In genomic region chr9:37359331-37360220, GRCm38 (mm10) we compare ENCODE assay signal across 9 mouse cellular contexts. TPM values are rescaled to one million over a fixed set of nuclear protein-coding genes. Genes with fewer than 3 reads are reported as not detected.
DNase-seq lines count a peak whose midpoint lies in the region; ATAC-seq and TF ChIP-seq lines count a peak whose summit lies in the region.
"Had no signal": no experiment of that assay in that cellular context is flagged by ENCODE, and none has a peak within 500 bp of the region (broad histone marks: within the 10 kb centered on the region; RNA-seq: fewer than 3 reads in every experiment).

No protein-coding gene starts in this region.

- peaks cover 24% of the 10 kb centered on the region for H3K4me1 ChIP-seq in midbrain, embryonic 11.5 days (ENCODE audit: control insufficient read depth, insufficient read depth, low read length)
- peaks cover 7% of the 10 kb centered on the region for H3K4me1 ChIP-seq in stomach, embryonic 16.5 days (ENCODE audit: control insufficient read depth, insufficient read depth, low read length)

- peak; percentile 89 for ATAC-seq in midbrain, embryonic 11.5 days (ENCODE audit: low FRiP score)
- peak; percentile 60; the same call in 1 of the 2 replicates for ATAC-seq in stomach, embryonic 16.5 days (ENCODE audit: insufficient read depth, low FRiP score)

- peak overlapping the region; percentile 90 for H3K27ac ChIP-seq in midbrain, embryonic 11.5 days (ENCODE audit: low read depth, low read length)
- peak overlapping the region; percentile 55 for H3K27ac ChIP-seq in stomach, embryonic 16.5 days (ENCODE audit: low read length)

- H3K4me2 ChIP-seq in midbrain, embryonic 11.5 days = peak overlapping the region; percentile 3; the same call in 1 of the 2 replicates
- no peak overlapping the region for H3K4me2 ChIP-seq in stomach, embryonic 16.5 days (ENCODE audit: low read depth, low read length)

- no peak overlapping the region for H3K4me3 ChIP-seq in midbrain, embryonic 11.5 days (ENCODE audit: low read depth, low read length)
- H3K4me3 ChIP-seq in stomach, embryonic 16.5 days (replicated peaks; ENCODE audit: low read length) = no peak overlapping the region

- no peak for TF ChIP-seq CTCF in brain, embryonic 14.5 days (IDR thresholded peaks at IDR 0.05; ENCODE audit: borderline replicate concordance, extremely low read depth, insufficient read depth, insufficient read length)

- H3K36me3 ChIP-seq in midbrain, embryonic 11.5 days (ENCODE audit: control insufficient read depth, insufficient read depth, low read length) = no peaks in the 10 kb centered on the region
- H3K36me3 ChIP-seq in stomach, embryonic 16.5 days (ENCODE audit: control insufficient read depth, insufficient read depth, low read length) = no peaks in the 10 kb centered on the region

- DNase-seq in R1 (ENCODE audit: low read depth, low spot score) = peak; percentile 69
- peak; percentile 95 for DNase-seq in brain, embryonic 14.5 days (ENCODE audit: low read depth)
- peak; percentile 10 for DNase-seq in heart, postnatal 4 days
- peak; percentile 76 for DNase-seq in left cerebral cortex, adult 11 months (ENCODE audit: low spot score)
- peak; percentile 94 for DNase-seq in midbrain, embryonic 11.5 days (ENCODE audit: low spot score, missing footprints)
- no peak for DNase-seq in cerebellum, adult 11 months
- no peak for DNase-seq in natural killer cell, adult 2 months (ENCODE audit: low spot score in 2 of 2)

- H3K9me3 ChIP-seq in midbrain, embryonic 11.5 days (ENCODE audit: control insufficient read depth, low read length) = no peaks in the 10 kb centered on the region
- no peaks in the 10 kb centered on the region for H3K9me3 ChIP-seq in stomach, embryonic 16.5 days (replicated peaks; ENCODE audit: control insufficient read depth, low read length)

- H3K9ac ChIP-seq in midbrain, embryonic 11.5 days (ENCODE audit: low read length) = peak overlapping the region; percentile 36; the same call in 1 of the 2 replicates
- H3K9ac ChIP-seq in stomach, embryonic 16.5 days (ENCODE audit: low read length) = no peak overlapping the region

- no peaks in the 10 kb centered on the region for H3K27me3 ChIP-seq in midbrain, embryonic 11.5 days (ENCODE audit: control insufficient read depth, insufficient read depth, low read length)
- no peaks in the 10 kb centered on the region for H3K27me3 ChIP-seq in stomach, embryonic 16.5 days (ENCODE audit: control insufficient read depth, insufficient read depth, low read length)

- WGBS in midbrain, embryonic 11.5 days = 11% methylated on average over 6 of the region's 6 CpGs
- WGBS in stomach, embryonic 16.5 days = 47% methylated on average over 6 of the region's 6 CpGs

- TF ChIP-seq POLR2A in brain, embryonic 14.5 days (IDR thresholded peaks at IDR 0.05; ENCODE audit: borderline replicate concordance, extremely low read depth, insufficient read depth, insufficient read length, poor library complexity, severe bottlenecking) = no peak

RNA-seq across cellular contexts. Expression of gene Hepacam, which starts 7.6 kb away (rescaled TPM):
- 5.0 and 10.8 TPM in 2 replicates for polyA plus RNA-seq in brain, embryonic 14.5 days (2012; rRNA removed)
- not detected for total RNA-seq in heart, postnatal 4 days (2021)
- not detected in 2 replicates for polyA plus RNA-seq in midbrain, embryonic 11.5 days (2014; fragmentation: Nextera tagmentation; extraction: Ambion mirVana)
- 0.19 TPM in 1 of 2 replicates, not detected in the other for polyA plus RNA-seq in stomach, embryonic 16.5 days (2015; fragmentation: Nextera tagmentation; extraction: Ambion mirVana)
- total RNA-seq: liver, adult 2 months had no signal
- polyA plus RNA-seq: liver, adult 2 months had no signal

RNA-seq across cellular contexts. Expression of gene Ccdc15, which starts 11.3 kb away (rescaled TPM):
- 3.2 and 3.3 TPM in 2 replicates for polyA plus RNA-seq in brain, embryonic 14.5 days (2012; rRNA removed)
- 1 to 10 TPM; 3.6 TPM for total RNA-seq in heart, postnatal 4 days (2021)
- polyA plus RNA-seq in midbrain, embryonic 11.5 days (2014; fragmentation: Nextera tagmentation; extraction: Ambion mirVana) = 8.8 and 9.3 TPM in 2 replicates
- 4.2 and 5.0 TPM in 2 replicates for polyA plus RNA-seq in stomach, embryonic 16.5 days (2015; fragmentation: Nextera tagmentation; extraction: Ambion mirVana)

RNA-seq across cellular contexts. Expression of gene Robo4, which starts 42.1 kb away (rescaled TPM):
- polyA plus RNA-seq in brain, embryonic 14.5 days (2012; rRNA removed) = 4.8 and 7.2 TPM in 2 replicates
- total RNA-seq in heart, postnatal 4 days (2021) = 10 to 100 TPM; 32.6 to 33.2 TPM
- polyA plus RNA-seq in midbrain, embryonic 11.5 days (2014; fragmentation: Nextera tagmentation; extraction: Ambion mirVana) = 5.1 and 5.3 TPM in 2 replicates
- 12.3 and 13.3 TPM in 2 replicates for polyA plus RNA-seq in stomach, embryonic 16.5 days (2015; fragmentation: Nextera tagmentation; extraction: Ambion mirVana)

Comparison
In these comparisons a context has a peak if more than half of its experiments do, and no peak if none do; other contexts are left out.
1. DNase-seq: peak in R1 (single experiment), brain, embryonic 14.5 days (single experiment), heart, postnatal 4 days (single experiment), left cerebral cortex, adult 11 months (single experiment) and midbrain, embryonic 11.5 days (single experiment); none in cerebellum, adult 11 months (single experiment) and natural killer cell, adult 2 months (0 of 2).